Mouse (Mus musculus) midbrain, embryonic 14.5 days (tissue): Measurements from ENCODE around the gene Hist1h2bb. TPM values are rescaled to one million over a fixed set of nuclear protein-coding genes. Genes with fewer than 3 reads are reported as not detected.

Experiments used
- ATAC-seq: fragments of 200-750 bp; cut with Nextera tagmentation; 2 replicates; pipeline ENCODE4 v1.8.0; 2017; ENCODE audit warnings: moderate number of reproducible peaks, moderate library complexity; ENCODE audit not compliant: low FRiP score, low TSS enrichment
- DNase-seq: peaks from one replicate; pipeline ENCODE4 v3.0.0-alpha.2; 2015
- H3K27ac ChIP-seq: fragments of 300-500 bp; sonication (generic); replicated peaks from 2 replicates; pipeline ENCODE4 v1.5.1; 2014; ENCODE audit warnings: mild to moderate bottlenecking, low read depth, low read length, moderate library complexity
- H3K27me3 ChIP-seq: fragments of 300-500 bp; sonication (generic); 2 replicates; pipeline ENCODE4 v1.6.1; 2014; ENCODE audit warnings: low read length, control low read depth, mixed read lengths; ENCODE audit not compliant: control insufficient read depth, insufficient read depth
- H3K36me3 ChIP-seq: fragments of 300-500 bp; sonication (generic); 2 replicates; pipeline ENCODE4 v1.6.1; 2014; ENCODE audit warnings: low read length, control low read depth; ENCODE audit not compliant: control insufficient read depth, insufficient read depth
- H3K4me1 ChIP-seq: fragments of 300-500 bp; sonication (generic); 2 replicates; pipeline ENCODE4 v1.6.1; 2014; ENCODE audit warnings: mild to moderate bottlenecking, antibody characterized with exemption, low read length, control low read depth; ENCODE audit not compliant: control insufficient read depth, insufficient read depth
- H3K4me2 ChIP-seq: fragments of 300-500 bp; sonication (generic); 2 replicates; pipeline ENCODE4 v1.6.1; 2014; ENCODE audit warnings: mild to moderate bottlenecking, low read length, moderate library complexity
- H3K4me3 ChIP-seq: fragments of 300-500 bp; sonication (generic); replicated peaks from 2 replicates; pipeline ENCODE4 v1.5.1; 2014; ENCODE audit warnings: low read depth, low read length
- H3K9ac ChIP-seq: fragments of 300-500 bp; sonication (generic); replicated peaks from 2 replicates; pipeline ENCODE4 v1.6.1; 2014; ENCODE audit warnings: mild to moderate bottlenecking, low read length, moderate library complexity
- H3K9me3 ChIP-seq: fragments of 300-500 bp; sonication (generic); 2 replicates; pipeline ENCODE4 v1.6.1; 2016; ENCODE audit warnings: low read length, control low read depth, mixed read lengths; ENCODE audit not compliant: control insufficient read depth
- WGBS: fragments of 180-500 bp; shearing (Covaris S2); extraction: QIAGEN DNeasy Blood & Tissue Kit; methylation state at CpG from one replicate; pipeline ENCODE4 v1.1.7; 2014; 5-methylcytosine and 5-hydroxymethylcytosine counted together
- microRNA-seq: library from miRNA; unstranded; fragments of <30 nt; microRNA quantifications from one replicate; pipeline ENCODE4, GENCODE M21; 2016
- polyA plus RNA-seq: library from polyadenylated mRNA; unstranded; fragments of >200 nt; fragmentation: Nextera tagmentation; extraction: Ambion mirVana; gene quantifications from 2 replicates; pipeline ENCODE4 v1.2.1, GENCODE M21; 2014

Hist1h2bb gene
- polyA plus RNA-seq, 1 experiment from 2014 or later, result 0.51 TPM

GRCm38 (mm10) chr13:23792520-23792919 lies 46.0 kb downstream of the Hist1h2bb start:
- no peak overlapping the region for H3K4me3 ChIP-seq
- no peak overlapping the region for H3K27ac ChIP-seq
- no peak overlapping the region for H3K9ac ChIP-seq
- DNase-seq (peak; percentile 91), ATAC-seq (no peak; the same call in 1 of the 2 replicates)
- no peak overlapping the region for H3K4me2 ChIP-seq
- H3K36me3 ChIP-seq, result no peaks in the 10 kb centered on the region
- no peaks in the 10 kb centered on the region for H3K9me3 ChIP-seq
- H3K27me3 ChIP-seq, result no peaks in the 10 kb centered on the region
- H3K4me1 ChIP-seq, result no peaks in the 10 kb centered on the region
- WGBS, result 44% methylated on average over 2 of the region's 2 CpGs

Small RNAs within 50 kb of the gene (microRNA-seq; reads per million reads assigned to microRNA genes)
- not detected for gene Gm44314
- not detected for gene Gm44484

Other genes starting within 250 kb of the Hist1h2bb start
- 4.1 and 6.4 TPM in 2 replicates for gene Hist1h4h, start 215.7 kb upstream of the Hist1h2bb start, polyA plus RNA-seq
- 3.4 and 4.6 TPM in 2 replicates for gene Hist1h2af, start 212.8 kb upstream of the Hist1h2bb start, polyA plus RNA-seq
- 0.77 and 1.4 TPM in 2 replicates for gene Hist1h3g, start 211.3 kb upstream of the Hist1h2bb start, polyA plus RNA-seq
- gene Hist1h2bh, start 203.3 kb upstream of the Hist1h2bb start, polyA plus RNA-seq, result 0.13 and 0.30 TPM in 2 replicates
- gene Hist1h3f, start 202.7 kb upstream of the Hist1h2bb start, polyA plus RNA-seq, result 0.32 and 0.47 TPM in 2 replicates
- not detected in 2 replicates for gene Hist1h4f, start 195.1 kb upstream of the Hist1h2bb start, polyA plus RNA-seq
- 0.11 and 0.18 TPM in 2 replicates for gene Hist1h1d, start 193.5 kb upstream of the Hist1h2bb start, polyA plus RNA-seq
- gene Hist1h3e, start 184.4 kb upstream of the Hist1h2bb start, polyA plus RNA-seq, result 3.1 and 3.8 TPM in 2 replicates
- gene Hist1h2ae, start 175.5 kb upstream of the Hist1h2bb start, polyA plus RNA-seq, result 30.2 and 34.0 TPM in 2 replicates
- 1.4 and 2.6 TPM in 2 replicates for gene Hist1h2bg, start 175.3 kb upstream of the Hist1h2bb start, polyA plus RNA-seq
- gene Hist1h2bf, start 172.5 kb upstream of the Hist1h2bb start, polyA plus RNA-seq, result 1.5 and 2.7 TPM in 2 replicates
- gene Hist1h2ad, start 172.4 kb upstream of the Hist1h2bb start, polyA plus RNA-seq, result 2.1 and 2.2 TPM in 2 replicates
- 1.6 and 2.0 TPM in 2 replicates for gene Hist1h3d, start 171.0 kb upstream of the Hist1h2bb start, polyA plus RNA-seq
- 38.1 and 40.0 TPM in 2 replicates for gene Hist1h4d, start 165.1 kb upstream of the Hist1h2bb start, polyA plus RNA-seq
- 0.72 and 1.4 TPM in 2 replicates for gene Hist1h2be, start 125.6 kb upstream of the Hist1h2bb start, polyA plus RNA-seq
- gene Hist1h1e, start 124.2 kb upstream of the Hist1h2bb start, polyA plus RNA-seq, result 4.4 and 8.6 TPM in 2 replicates
- gene Hist1h2ac, start 62.8 kb upstream of the Hist1h2bb start, polyA plus RNA-seq, result 0.57 and 0.67 TPM in 2 replicates
- gene Hist1h2bc, start 62.5 kb upstream of the Hist1h2bb start, polyA plus RNA-seq, result 13.1 and 17.3 TPM in 2 replicates
- not detected in 2 replicates for gene Hist1h1t, start 50.9 kb upstream of the Hist1h2bb start, polyA plus RNA-seq
- gene Hist1h4c, start 48.3 kb upstream of the Hist1h2bb start, polyA plus RNA-seq, result 2.9 and 4.3 TPM in 2 replicates
- 0.77 and 3.9 TPM in 2 replicates for gene Hfe, start 35.9 kb upstream of the Hist1h2bb start, polyA plus RNA-seq
- 5.7 and 9.2 TPM in 2 replicates for gene Hist1h1c, start 7.9 kb upstream of the Hist1h2bb start, polyA plus RNA-seq
- 1.2 TPM in 2 replicates for gene Hist1h3c, start 1.1 kb upstream of the Hist1h2bb start, polyA plus RNA-seq
- gene Hist1h2ab, start 4.4 kb downstream of the Hist1h2bb start, polyA plus RNA-seq, result 11.3 and 13.5 TPM in 2 replicates
- 3.5 and 4.0 TPM in 2 replicates for gene Hist1h3b, start 5.5 kb downstream of the Hist1h2bb start, polyA plus RNA-seq
- 2.8 and 5.0 TPM in 2 replicates for gene Hist1h4b, start 10.3 kb downstream of the Hist1h2bb start, polyA plus RNA-seq
- gene Hist1h4a, start 14.5 kb downstream of the Hist1h2bb start, polyA plus RNA-seq, result 0.47 and 1.1 TPM in 2 replicates
- gene Hist1h3a, start 15.7 kb downstream of the Hist1h2bb start, polyA plus RNA-seq, result 2.2 TPM in 2 replicates
- 0.93 TPM in 1 of 2 replicates, not detected in the other for gene Hist1h1a, start 16.9 kb downstream of the Hist1h2bb start, polyA plus RNA-seq
- gene Trim38, start 23.2 kb downstream of the Hist1h2bb start, polyA plus RNA-seq, result not detected in 2 replicates
- gene Slc17a2, start 60.3 kb downstream of the Hist1h2bb start, polyA plus RNA-seq, result not detected in 2 replicates
- not detected in 2 replicates for gene Slc17a3, start 92.7 kb downstream of the Hist1h2bb start, polyA plus RNA-seq
- not detected in 2 replicates for gene Slc17a1, start 121.0 kb downstream of the Hist1h2bb start, polyA plus RNA-seq
- not detected in 2 replicates for gene Slc17a4, start 168.3 kb downstream of the Hist1h2bb start, polyA plus RNA-seq
- not detected in 2 replicates for gene Hist1h2ba, start 187.4 kb downstream of the Hist1h2bb start, polyA plus RNA-seq
- gene Hist1h2aa, start 187.7 kb downstream of the Hist1h2bb start, polyA plus RNA-seq, result not detected in 2 replicates
- 1.9 and 2.7 TPM in 2 replicates for gene Scgn, start 244.5 kb downstream of the Hist1h2bb start, polyA plus RNA-seq